8 mouse cellular contexts compared by ENCODE assay signal in genomic region chr6:31113558-31114326, GRCm38 (mm10).
DNase-seq lines count a peak whose midpoint lies in the region; ATAC-seq and TF ChIP-seq lines count a peak whose summit lies in the region.
"Had no signal": no experiment of that assay in that cellular context is flagged by ENCODE, and none has a peak within 500 bp of the region (broad histone marks: within the 10 kb centered on the region; RNA-seq: fewer than 3 reads in every experiment).

No protein-coding gene starts in this region.

- H3ac ChIP-seq in C2C12 (ENCODE audit: control insufficient read depth, insufficient read length, low read depth): peak overlapping the region; percentile 62

- H3K9ac ChIP-seq in lung, embryonic 15.5 days: no peak overlapping the region

- H3K9me3 ChIP-seq in lung, embryonic 15.5 days: 0 out of 2 replicates have a peak, but pooled peaks cover 4% of the 10 kb centered on the region
- H3K9me3 ChIP-seq: limb, embryonic 10.5 days had no signal

- H3K4me1 ChIP-seq in kidney, adult 2 months (ENCODE audit: control insufficient read depth, insufficient read depth, low read length): peaks cover 41% of the 10 kb centered on the region
- peaks cover 4% of the 10 kb centered on the region; the same call in 1 of the 2 replicates for H3K4me1 ChIP-seq in lung, embryonic 15.5 days

- H3K27ac ChIP-seq in kidney, adult 2 months (ENCODE audit: insufficient read depth, low read depth, low read length): peak overlapping the region; percentile 60
- H3K27ac ChIP-seq in lung, embryonic 15.5 days: no peak overlapping the region

- H3K4me2 ChIP-seq in lung, embryonic 15.5 days: no peak overlapping the region

- peak; percentile 90 for DNase-seq in adrenal gland, adult 2 months
- peak; percentile 81 for DNase-seq in kidney, adult 2 months
- DNase-seq in frontal cortex, postnatal 14 days (ENCODE audit: low spot score in 2 of 2): no peak
- no peak for DNase-seq in urinary bladder, postnatal 4 days (ENCODE audit: low spot score in 2 of 2)
- DNase-seq in retina, postnatal 1 day: no peak

- peaks cover 99% of the 10 kb centered on the region for H3K79me3 ChIP-seq in C2C12 (ENCODE audit: low read depth)

- TF ChIP-seq CTCF in C2C12 (IDR thresholded peaks at IDR 0.05; ENCODE audit: control insufficient read depth, insufficient read depth, insufficient read length): no peak
- TF ChIP-seq CTCF in kidney, adult 2 months (conservative IDR thresholded peaks at IDR 0.05; ENCODE audit: insufficient read depth, insufficient read length, low read depth, low read length): 0 out of 2 replicates have a peak, but pooled peaks have one; percentile 5

- H3K79me2 ChIP-seq in C2C12 (ENCODE audit: control insufficient read depth, insufficient read depth): peaks cover 100% of the 10 kb centered on the region

- no peaks in the 10 kb centered on the region for H3K27me3 ChIP-seq in C2C12 (ENCODE audit: control insufficient read depth, insufficient read depth, insufficient read length)
- H3K27me3 ChIP-seq in kidney, adult 2 months (replicated peaks; ENCODE audit: control insufficient read depth, insufficient read depth, low read length): no peaks in the 10 kb centered on the region
- no peaks in the 10 kb centered on the region for H3K27me3 ChIP-seq in lung, embryonic 15.5 days

- peaks cover 78% of the 10 kb centered on the region for H3K36me3 ChIP-seq in C2C12 (ENCODE audit: control insufficient read depth, insufficient read depth)
- no peaks in the 10 kb centered on the region for H3K36me3 ChIP-seq in kidney, adult 2 months (ENCODE audit: control insufficient read depth, insufficient read depth, low read length)
- no peaks in the 10 kb centered on the region for H3K36me3 ChIP-seq in lung, embryonic 15.5 days
- H3K36me3 ChIP-seq: limb, embryonic 10.5 days had no signal

- peak; percentile 46; the same call in 1 of the 2 replicates for ATAC-seq in lung, embryonic 15.5 days (ENCODE audit: borderline replicate concordance, extremely low read depth, low FRiP score, low TSS enrichment)

- peak overlapping the region; percentile 18 for H3K4me3 ChIP-seq in C2C12 (ENCODE audit: insufficient read depth, poor library complexity, severe bottlenecking)
- H3K4me3 ChIP-seq in kidney, adult 2 months (ENCODE audit: insufficient read depth, low read depth, low read length): no peak overlapping the region
- no peak overlapping the region for H3K4me3 ChIP-seq in lung, embryonic 15.5 days
- H3K4me3 ChIP-seq: limb, embryonic 10.5 days had no signal

- no peak for TF ChIP-seq POLR2A in kidney, adult 2 months (IDR thresholded peaks at IDR 0.05; ENCODE audit: low read depth, low read length)

- WGBS in kidney, adult 2 months: 58% methylated on average over 21 of the region's 21 CpGs
- WGBS in lung, embryonic 15.5 days: 74% methylated on average over 21 of the region's 21 CpGs

TF ChIP-seq in C2C12, 6 proteins besides CTCF, POLR2A, EP300 and RAD21:
- TF ChIP-seq MYOG (IDR thresholded peaks at IDR 0.05; ENCODE audit: control insufficient read depth, extremely low read depth, insufficient read length): no peak
- no peak for TF ChIP-seq USF1 (IDR thresholded peaks at IDR 0.05; ENCODE audit: low read depth)
- TF ChIP-seq FOSL1 (IDR thresholded peaks at IDR 0.05; ENCODE audit: insufficient read depth, low read length, poor library complexity, severe bottlenecking): no peak
- TF ChIP-seq CEBPB (IDR thresholded peaks at IDR 0.05; ENCODE audit: low read depth): no peak
- no peak for TF ChIP-seq MAX (IDR thresholded peaks at IDR 0.05)
- TF ChIP-seq MYOD1 (IDR thresholded peaks at IDR 0.05; ENCODE audit: control insufficient read depth, insufficient read length, low read depth): no peak

Comparison
In these comparisons a context has a peak if more than half of its experiments do, and no peak if none do; other contexts are left out.
1. DNase-seq: peak in adrenal gland, adult 2 months (single experiment) and kidney, adult 2 months (single experiment); none in frontal cortex, postnatal 14 days (0 of 2), urinary bladder, postnatal 4 days (0 of 2) and retina, postnatal 1 day (single experiment).